Mouse (Mus musculus) induced T-regulatory cell, adult 2 months (primary cell): ENCODE data around the gene Gk.

ENCODE experiments used
- DNase-seq: peaks from one replicate; pipeline ENCODE4 v3.0.0-alpha.2; 2012; ENCODE audit warnings: low read depth

The Gk gene

DNA sequence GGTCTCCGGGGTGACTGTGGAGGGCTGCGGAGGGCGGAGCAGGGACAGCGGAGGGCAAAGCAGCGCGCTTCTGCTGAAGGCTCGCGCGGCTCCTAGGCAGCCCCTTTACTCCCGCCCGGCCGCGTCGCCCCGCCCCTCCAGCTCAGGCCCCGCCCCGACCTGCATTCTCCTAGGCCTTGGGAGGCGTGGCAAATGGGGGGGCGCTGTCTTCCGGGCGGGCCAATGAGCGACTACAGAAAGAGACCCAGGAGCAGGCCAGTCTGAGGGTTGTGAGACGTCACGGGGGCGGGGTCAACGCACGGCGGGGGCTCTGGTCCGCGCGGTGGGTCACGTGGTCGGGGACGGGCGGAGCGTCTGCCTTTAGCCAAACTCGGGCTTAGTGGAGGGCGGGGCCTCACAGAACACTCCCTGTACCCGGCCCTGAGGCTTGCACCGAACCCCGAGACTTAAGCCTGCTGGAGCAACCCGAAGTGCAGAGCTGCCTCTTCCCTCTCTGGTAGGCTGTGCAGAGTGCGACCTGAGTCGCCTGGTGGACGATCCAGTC, at the start of gene Gk:
Gene Gk, minus strand, starts transcription at position 276 of the 544 bp plus-strand sequence.
- peak; percentile 95 for DNase-seq

DNA sequence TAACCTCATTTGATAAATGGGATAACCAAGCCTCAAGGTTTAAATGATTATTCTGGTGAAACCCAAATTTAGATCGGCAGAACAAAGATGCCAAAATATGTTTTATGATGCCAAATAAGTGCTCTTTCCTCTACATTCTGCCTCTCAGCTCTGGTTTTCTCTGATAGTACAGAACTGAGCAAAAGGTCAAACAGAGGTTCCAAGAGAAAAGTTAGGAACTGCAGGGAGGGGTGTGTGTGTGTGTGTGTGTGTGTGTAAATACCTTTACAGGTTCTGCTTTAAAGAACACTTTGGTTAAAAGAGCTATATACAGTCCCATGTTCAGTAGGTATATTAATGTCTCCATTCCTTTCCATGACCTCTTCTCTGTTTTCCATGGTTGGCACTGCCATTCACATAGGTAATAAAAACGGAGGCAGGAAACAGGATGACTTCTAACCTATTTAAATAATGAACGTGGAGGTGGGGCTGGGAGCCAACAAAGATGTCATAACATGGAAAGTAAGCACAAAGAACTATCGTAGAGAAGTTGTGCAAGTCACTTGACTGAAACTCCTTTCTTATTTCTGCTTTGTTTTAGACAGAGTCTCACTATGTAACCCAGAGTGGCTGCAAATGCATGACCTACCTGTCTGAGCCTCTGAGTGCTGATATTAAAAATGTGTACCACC, 28.2 kb upstream of the Gk start:
- DNase-seq: no peak

DNA sequence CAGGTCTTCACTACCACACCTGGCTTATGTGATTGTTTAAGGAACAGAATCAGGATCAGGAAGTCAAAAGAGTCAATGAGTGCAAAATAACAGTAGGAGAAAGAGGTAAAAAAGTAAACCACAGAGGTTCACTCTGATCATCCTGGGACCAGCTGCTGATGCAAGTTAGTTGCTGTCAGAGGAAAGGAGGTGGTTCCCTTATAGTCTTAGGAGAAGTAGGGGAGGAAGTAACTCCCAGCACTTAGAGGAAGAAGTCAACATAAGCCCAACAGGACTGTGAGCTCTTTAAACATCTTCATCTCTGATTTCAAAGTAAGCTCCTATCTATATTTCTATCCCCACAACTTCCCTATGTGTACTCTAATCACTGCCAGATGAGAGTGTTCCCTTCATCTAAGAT, 26.4 kb upstream of the Gk start:
- no peak for DNase-seq

DNA sequence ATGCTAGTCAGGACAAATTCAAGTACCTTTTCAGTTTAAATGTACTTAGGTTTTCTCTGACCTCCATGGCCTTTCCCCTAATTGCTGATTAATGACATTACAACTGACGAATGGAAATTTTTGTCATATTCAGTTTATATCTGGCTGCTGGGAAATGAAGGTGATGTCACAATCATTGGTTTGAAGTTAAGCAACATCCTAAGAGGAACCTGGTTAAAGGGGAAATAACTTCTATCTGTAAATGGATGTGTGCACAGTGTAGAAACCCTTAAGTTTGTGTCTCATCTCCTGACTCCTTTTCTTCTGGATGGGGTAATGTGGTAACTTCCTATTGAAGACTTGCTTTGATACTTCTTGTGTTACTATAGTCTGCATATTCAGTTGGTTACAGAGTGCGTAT, 20.8 kb upstream of the Gk start:
- DNase-seq: no peak

DNA sequence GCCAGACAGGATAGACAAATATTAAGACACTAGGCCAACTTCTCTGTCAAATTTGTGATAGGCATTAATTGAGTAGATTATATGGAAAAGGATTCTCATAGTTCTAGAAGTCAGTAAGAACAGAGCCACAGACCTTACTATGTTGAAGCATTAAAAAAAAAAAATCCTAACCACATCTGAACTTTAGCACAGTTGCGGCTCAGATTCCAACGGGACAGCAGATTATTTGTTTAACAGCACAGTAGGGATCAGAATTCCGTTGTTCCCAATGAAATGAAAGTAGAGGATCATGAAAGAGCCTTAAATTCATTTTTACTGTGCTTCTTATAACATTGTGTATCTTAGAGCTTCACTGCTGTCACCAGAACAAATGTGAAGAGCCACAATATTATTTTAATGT, 1.7 kb upstream of the Gk start:
- DNase-seq: no peak

DNA sequence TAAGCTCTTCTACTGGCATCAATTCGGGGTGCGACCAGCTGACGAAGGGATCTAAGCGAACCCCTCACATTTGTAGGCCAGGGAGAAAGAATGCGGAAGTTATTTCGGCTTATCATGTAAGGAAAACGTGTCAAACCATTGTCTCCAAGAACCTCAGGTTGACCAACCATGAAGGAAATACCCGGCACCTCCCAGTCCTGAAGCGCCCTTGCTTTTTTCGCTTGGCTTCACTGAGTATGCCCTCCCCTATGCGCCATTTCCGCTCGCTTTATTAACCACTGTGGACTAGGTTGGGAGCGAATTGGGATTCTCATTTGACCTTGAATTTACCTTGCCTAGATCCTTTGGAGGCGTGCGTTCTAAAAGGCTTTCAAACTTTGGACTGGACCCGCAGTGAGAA, 522 bp upstream of the Gk start:
- no peak for DNase-seq

DNA sequence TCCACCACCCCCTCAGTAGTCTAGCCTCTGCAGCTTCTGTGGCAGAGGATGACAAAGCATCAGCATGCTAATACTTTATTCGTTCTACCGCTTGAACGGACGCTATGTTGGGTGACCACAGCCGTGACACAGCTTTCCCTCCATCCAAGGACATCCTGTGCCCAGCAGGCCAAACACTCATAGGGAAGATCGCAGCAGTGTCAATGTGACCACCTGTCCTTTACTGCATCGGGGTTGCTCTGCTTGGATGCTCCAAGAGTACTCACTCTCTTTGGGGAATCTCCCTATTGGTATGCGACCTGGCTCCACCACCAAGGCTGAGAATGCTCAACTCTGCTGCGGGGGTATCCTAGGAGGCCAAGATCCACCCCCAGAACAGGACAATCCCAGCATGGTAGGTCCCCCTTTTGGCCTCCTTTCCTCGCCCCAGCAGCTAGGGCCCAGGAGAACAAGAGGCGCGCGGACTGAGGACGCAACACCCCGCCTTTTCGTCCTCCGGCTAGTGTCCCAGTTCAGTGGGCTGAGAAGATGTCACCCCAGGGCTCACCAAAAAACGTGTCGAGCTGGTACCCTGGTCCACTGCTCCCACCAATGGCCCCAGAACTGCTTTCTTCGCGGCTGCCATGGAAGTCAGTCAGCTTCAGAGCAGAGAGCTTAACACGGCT, 608 bp downstream of the Gk start:
- no peak for DNase-seq

DNA sequence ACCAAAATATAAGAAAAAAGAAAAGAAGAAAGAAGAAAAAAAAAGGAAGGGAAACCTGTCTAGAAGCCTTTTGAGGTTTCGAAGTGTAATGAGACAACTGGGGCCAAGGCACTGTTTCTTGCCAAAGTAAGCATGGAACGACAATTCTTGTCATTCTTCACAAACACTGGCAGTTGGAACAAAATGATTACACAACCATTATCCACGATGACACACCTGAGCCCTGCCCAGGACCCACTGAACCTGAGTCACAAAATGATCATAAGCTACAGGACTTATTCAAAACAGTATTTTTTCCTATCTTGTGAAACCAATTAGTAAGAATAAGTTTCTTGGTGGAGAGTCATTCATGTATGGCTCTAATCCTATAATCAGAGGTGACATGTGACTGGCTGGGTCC, 5.3 kb downstream of the Gk start:
- DNase-seq: no peak

DNA sequence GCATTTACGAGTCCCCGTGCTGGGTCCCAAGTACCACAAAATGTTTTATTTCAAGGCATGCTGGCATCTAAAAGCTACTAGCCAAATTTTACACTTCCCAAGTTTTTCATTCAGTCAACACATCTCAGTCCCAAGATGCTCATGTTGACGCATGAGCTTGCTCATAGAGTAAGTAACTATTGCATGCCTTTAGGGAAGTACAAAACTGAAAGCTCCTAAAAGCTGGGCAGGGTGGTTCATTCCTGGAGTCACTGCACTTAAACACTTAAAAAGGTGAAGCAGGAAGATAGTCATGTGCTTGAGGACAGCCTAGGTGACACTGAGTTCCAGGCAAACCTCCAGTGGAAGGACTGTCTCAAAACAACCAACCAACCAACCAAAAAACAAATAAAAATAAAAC, 5.9 kb downstream of the Gk start:
- DNase-seq: no peak

DNA sequence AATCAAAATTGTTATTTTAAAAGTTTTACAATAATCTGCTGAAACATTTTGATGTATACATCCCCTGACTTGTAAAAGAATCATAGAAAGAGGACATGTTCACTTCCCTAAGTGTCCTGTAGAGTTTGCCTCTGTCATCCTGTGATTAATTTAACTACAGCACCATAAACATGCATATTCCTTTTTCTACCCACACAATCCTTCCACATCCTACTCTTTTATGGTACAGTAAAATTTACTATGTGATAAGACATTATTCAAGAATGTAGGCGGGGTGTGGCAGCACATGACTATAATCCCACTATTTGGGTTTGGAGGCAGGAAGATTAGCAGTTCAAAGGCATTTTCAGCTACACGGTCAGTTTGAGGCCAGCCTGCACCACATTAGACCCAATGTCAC, 8.0 kb downstream of the Gk start:
- no peak for DNase-seq

DNA sequence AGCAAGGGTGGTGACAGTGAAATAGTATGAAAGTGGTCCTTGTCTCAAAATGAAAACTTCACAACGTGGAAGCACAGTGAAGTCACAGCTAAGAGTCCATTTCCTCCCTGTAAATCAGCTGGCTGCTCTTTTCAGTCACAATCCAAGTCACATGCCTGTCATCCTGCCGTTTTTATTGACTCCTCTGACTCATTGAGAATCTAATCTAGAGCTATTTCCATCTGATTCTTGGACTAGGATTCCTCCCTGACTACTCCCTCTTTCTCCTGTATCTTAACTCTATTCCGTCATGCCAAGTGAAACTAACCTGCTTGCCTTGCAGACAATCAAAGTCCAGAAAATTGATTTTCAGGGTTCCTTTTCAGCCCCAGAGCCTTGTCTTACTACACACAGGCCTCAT, 20.6 kb downstream of the Gk start:
- DNase-seq: no peak

DNA sequence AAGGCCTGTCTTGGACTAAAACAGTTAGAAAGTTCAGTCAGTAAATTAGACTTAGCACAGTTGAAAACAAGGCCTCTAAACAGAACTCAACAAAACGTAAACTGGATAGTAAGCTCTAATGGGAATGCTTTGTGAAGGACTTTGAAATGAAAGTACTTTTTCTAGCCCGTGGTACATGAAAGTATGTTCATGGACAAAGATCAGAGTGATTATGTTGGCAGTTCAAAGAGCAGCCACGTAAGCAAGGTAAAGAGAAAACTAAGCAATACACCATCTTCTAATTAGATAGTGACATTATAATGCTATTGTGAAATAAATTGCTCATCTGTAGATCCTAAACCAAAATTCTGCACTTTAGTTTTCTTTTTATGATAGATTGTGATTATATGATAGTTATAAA, 32.8 kb downstream of the Gk start:
- no peak for DNase-seq

DNA sequence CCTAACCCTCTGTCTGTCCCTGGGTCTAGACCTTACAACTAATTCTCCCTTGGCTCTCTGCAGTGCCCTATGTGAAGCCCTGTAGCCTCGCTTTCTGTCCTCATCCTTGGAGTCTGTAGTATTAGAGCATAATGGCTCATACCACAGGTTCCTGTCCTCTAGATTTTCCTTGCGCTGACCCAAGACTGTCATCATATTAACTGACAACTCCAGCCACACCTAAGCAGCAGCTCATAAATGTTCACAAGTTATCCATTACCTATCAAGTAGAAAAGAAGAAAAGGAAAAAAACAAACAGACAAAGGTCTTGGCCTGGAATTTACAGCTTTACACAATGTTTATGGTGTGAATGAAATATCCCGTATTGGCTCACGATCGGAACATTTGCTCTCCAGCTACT, 43.4 kb downstream of the Gk start:
- no peak for DNase-seq

DNA sequence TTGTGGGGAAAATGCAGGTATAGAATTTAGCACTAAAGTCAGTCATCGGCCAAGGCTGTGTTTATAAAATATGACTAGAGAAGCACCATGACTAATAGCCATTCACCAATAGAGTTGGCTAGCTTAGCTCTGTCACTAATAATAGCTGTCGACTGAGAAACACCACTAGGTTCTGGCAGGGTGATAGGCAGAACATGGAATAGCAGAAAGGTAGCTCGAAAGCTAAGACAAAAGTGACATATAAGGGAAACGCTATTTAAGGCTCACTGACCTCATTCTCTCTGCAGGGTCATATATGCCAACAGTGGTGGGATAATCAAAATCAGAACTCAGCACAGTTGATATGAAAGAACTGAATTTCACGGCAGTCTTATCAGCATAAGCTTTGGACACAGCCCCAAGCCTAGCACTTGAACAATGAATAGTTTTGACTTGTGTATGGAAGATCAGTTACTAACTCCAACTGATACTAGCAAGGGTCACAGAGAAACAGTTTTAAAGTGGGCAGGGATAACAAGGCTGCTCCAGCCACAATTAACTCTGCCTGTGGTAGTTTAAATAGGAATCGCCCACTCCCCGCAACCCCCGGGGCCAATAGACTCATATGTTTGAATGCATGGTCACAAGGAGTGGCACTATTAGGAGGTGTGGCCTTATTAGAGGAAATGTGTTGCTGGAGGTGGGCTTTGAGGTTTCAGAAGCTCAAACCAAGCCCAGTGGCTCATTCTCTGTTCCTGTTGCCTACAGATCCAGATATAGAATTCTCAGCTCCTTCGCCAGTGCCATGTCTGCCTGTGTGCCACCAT, 45.3 kb downstream of the Gk start:
- DNase-seq: no peak

DNA sequence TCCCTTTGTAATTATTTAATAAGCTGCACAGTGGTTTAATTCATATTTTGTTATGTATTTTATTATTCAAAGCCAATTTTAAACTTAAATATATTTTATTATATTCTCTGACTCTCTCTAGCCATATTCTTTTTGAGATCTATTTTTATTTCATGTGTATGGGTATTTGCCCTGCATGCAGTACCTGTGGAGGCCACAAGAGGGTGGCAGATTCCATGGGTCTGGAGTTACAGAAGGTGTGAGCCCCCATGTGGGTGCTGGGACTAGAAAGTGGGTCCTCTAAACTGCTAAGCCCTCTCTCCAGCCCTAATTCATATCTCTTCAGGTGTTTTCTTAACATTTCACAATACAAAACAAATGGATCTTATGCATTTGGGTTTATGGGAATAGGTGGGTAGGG, 55.4 kb downstream of the Gk start:
- peak; percentile 38 for DNase-seq

DNA sequence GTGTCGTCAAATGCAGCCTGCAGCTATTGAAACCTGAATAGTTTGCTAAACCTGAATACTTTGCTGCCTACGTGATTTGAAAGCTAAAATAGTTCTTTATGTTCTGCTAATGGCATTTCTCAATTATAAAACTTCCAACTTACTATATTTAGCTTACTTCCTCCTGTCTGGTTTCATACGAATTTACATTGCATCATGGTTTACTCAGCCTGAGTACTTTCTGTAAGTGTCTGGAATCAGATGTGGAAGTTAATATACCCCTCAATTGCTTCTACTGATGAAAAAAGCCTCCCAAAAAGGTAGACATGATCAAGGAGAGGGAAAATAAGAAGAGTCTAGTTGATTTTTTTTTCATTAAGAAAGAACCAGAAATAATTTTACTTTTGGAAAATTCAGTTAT, 66.2 kb downstream of the Gk start:
- no peak for DNase-seq

DNA sequence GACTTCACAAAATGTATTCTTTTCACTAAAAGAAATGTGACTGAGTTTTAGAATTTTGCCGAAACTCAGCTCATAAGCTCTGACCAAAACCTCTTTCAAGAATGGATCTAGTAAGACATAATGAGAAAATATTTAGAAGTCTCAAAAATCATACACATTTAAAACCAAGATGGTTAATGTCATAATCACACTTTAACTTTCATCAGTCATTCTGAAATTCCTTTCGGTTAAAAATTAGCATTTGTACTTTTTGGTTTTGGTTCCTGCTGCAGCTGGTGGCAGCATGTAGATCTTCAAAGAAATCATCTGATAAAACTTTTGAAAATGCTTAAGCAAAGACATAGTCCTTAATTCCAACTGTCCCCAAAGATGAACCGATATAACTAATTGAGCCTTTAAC, 70.9 kb downstream of the Gk start:
- no peak for DNase-seq

DNA sequence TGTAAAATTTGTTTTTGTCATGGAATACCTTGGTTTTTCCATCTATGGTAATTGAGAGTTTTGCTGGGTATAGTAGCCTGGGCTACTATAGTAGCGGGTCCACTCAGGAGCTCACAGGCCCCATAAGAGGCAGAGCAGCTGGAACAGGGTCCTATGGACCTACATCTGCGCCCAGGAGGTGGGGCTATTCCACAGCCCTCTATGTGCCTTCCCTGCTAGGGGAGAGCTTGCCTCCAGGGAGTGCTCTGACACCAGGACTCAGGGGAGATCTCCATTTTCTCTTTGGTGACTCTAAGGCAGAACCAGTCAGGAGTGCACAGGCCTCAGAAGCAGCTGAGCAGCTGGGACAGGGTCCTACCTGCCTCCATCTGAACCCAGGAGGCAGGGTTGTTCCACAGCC, 92.9 kb downstream of the Gk start:
- no peak for DNase-seq

DNA sequence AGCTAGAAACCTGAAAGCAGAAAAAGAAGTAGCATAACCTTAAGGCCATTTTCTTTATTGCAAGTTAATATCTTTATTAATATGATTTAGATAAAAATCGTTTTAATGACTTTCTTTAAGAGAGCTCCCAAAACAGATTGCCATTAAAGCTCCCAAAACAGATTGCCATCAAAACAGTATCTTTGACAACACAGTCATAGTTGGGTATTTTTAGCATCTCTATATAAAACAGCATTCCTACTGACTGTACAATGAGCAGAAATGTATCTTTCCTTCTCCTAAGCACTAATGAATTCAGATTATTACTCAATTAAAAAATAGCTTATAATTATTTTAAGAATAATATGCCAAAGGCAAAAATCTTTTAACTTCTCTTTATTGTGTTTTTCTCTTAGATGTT, 94.5 kb downstream of the Gk start:
- DNase-seq: no peak

DNA sequence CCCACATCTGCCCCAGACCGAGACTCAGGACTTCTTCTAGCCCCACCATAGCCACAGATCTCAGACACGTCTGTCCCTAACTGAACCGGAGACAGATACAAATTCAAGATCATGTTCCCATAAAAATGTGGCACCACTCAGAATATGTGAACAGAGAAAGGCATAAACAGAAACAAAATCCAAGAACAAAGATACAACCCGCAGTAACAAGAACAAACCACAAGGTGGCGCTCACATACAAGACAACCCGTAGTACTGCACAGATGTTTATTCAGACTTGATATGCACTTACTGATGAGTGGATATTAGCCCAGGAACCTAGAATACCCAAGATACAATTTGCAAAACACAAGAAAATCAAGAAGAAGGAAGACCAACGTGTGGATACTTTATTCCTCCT, 99.8 kb downstream of the Gk start:
- DNase-seq: peak; percentile 66
